Mouse (Mus musculus): ENCODE measurements around the gene Dnajc6. TPM values are rescaled to one million over a fixed set of nuclear protein-coding genes. Genes with fewer than 3 reads are reported as not detected.

Dnajc6 gene
- polyA plus RNA-seq, 1 experiment from 2014 or later = 1.7 TPM

GRCm38 (mm10) chr4:101689645-101690044 is 193.2 kb downstream of the Dnajc6 start:
- DNase-seq (ENCODE audit: extremely low spot score, low spot score) = no peak
- 84% methylated on average over 5 of the region's 5 CpGs for WGBS
- H3K9me3 ChIP-seq = no peaks in the 10 kb centered on the region
- no peak overlapping the region for H3K27ac ChIP-seq
- H3K27me3 ChIP-seq (ENCODE audit: poor library complexity, severe bottlenecking) = no peaks in the 10 kb centered on the region
- no peak overlapping the region for H3K4me3 ChIP-seq
- H3K4me1 ChIP-seq = no peaks in the 10 kb centered on the region
- no peaks in the 10 kb centered on the region for H3K36me3 ChIP-seq (replicated peaks)

Other genes starting within 250 kb of the Dnajc6 start
- gene Jak1, start 231.4 kb upstream of the Dnajc6 start, polyA plus RNA-seq (2016; fragmentation: Nextera tagmentation; extraction: Ambion mirVana) = 41.7 and 42.4 TPM in 2 replicates
- 43.9 and 49.1 TPM in 2 replicates for gene Ak4, start 77.4 kb upstream of the Dnajc6 start, polyA plus RNA-seq (2016; fragmentation: Nextera tagmentation; extraction: Ambion mirVana)
- 55.1 and 56.8 TPM in 2 replicates for gene Leprot, start 151.1 kb downstream of the Dnajc6 start, polyA plus RNA-seq (2016; fragmentation: Nextera tagmentation; extraction: Ambion mirVana)
- 0.71 and 0.72 TPM in 2 replicates for gene Lepr, start 220.8 kb downstream of the Dnajc6 start, polyA plus RNA-seq (2016; fragmentation: Nextera tagmentation; extraction: Ambion mirVana)